Mouse (Mus musculus) forebrain, embryonic 14.5 days (tissue): ENCODE measurements around the gene Poc5. TPM values are rescaled to one million over a fixed set of nuclear protein-coding genes. Genes with fewer than 3 reads are reported as not detected.

ENCODE experiments used
- ATAC-seq: fragments of 200-750 bp; cut with Nextera tagmentation; 2 replicates; pipeline ENCODE4 v1.8.0; 2017; ENCODE audit warnings: mild to moderate bottlenecking, moderate library complexity
- DNase-seq: peaks from one replicate; pipeline ENCODE4 v3.0.0-alpha.2; 2015; ENCODE audit warnings: low spot score
- H3K27ac ChIP-seq: fragments of 300-500 bp; sonication (generic); 2 replicates; pipeline ENCODE4 v1.5.1; 2014; ENCODE audit warnings: low read depth, mild to moderate bottlenecking, control low read depth, low read length, moderate library complexity
- H3K27me3 ChIP-seq: fragments of 300-500 bp; sonication (generic); replicated peaks from 2 replicates; pipeline ENCODE4 v1.6.1; 2014; ENCODE audit warnings: low read length, control low read depth, mixed read lengths; ENCODE audit not compliant: control insufficient read depth, insufficient read depth
- H3K36me3 ChIP-seq: fragments of 300-500 bp; sonication (generic); 2 replicates; pipeline ENCODE4 v1.6.1; 2014; ENCODE audit warnings: low read length, control low read depth; ENCODE audit not compliant: control insufficient read depth, insufficient read depth
- H3K4me1 ChIP-seq: fragments of 300-500 bp; sonication (generic); 2 replicates; pipeline ENCODE4 v1.6.1; 2014; ENCODE audit warnings: antibody characterized with exemption, low read length, control low read depth; ENCODE audit not compliant: control insufficient read depth, insufficient read depth
- H3K4me2 ChIP-seq: fragments of 300-500 bp; sonication (generic); 2 replicates; pipeline ENCODE4 v1.6.1; 2014; ENCODE audit warnings: mild to moderate bottlenecking, control low read depth, low read length
- H3K4me3 ChIP-seq: fragments of 300-500 bp; sonication (generic); 2 replicates; pipeline ENCODE4 v1.5.1; 2014; ENCODE audit warnings: low read depth, low read length, control low read depth
- H3K9ac ChIP-seq: fragments of 300-500 bp; sonication (generic); 2 replicates; pipeline ENCODE4 v1.6.1; 2014; ENCODE audit warnings: mild to moderate bottlenecking, low read length, control low read depth, moderate library complexity
- H3K9me3 ChIP-seq: fragments of 300-500 bp; sonication (generic); replicated peaks from 2 replicates; pipeline ENCODE4 v1.6.1; 2016; ENCODE audit warnings: low read length, control low read depth, mixed read lengths; ENCODE audit not compliant: control insufficient read depth
- WGBS: fragments of 180-500 bp; shearing (Covaris S2); extraction: QIAGEN DNeasy Blood & Tissue Kit; methylation state at CpG from one replicate; pipeline ENCODE4 v1.1.7; 2014; 5-methylcytosine and 5-hydroxymethylcytosine counted together
- polyA plus RNA-seq: library from polyadenylated mRNA; unstranded; fragments of >200 nt; fragmentation: Nextera tagmentation; extraction: Ambion mirVana; gene quantifications from 2 replicates; pipeline ENCODE4 v1.2.1, GENCODE M21; 2014

The Poc5 gene
- polyA plus RNA-seq, 1 experiment from 2014 or later, result 28.0 TPM

DNA sequence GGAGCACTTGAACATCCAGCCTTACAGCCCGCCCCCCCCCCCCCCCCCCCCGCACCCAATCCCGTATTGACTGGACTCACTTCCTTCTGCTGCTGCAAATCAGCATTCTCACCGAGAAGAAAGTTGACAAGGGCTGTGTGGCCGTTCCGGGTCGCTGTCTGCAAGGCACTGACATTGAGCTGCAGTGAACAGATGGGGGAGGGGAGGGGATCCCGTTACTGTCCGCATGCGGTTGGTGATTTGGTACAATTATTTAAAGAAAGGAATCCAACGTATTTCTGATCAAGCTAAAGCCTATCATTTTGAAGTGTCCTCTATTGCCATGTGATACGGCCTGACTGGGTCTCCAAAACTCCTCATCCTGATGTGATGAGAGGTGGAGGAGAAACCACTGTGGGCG, 47.7 kb downstream of the Poc5 start:
- ATAC-seq (no peak), DNase-seq (no peak)
- Histone ChIP-seq H3K4me1 (no peaks in the 10 kb centered on the region), H3K4me3 (no peak overlapping the region), H3K4me2 (no peak overlapping the region), H3K27me3 (no peaks in the 10 kb centered on the region), H3K9ac (no peak overlapping the region), H3K27ac (no peak overlapping the region), H3K36me3 (no peaks in the 10 kb centered on the region), H3K9me3 (no peaks in the 10 kb centered on the region)
- 54% methylated on average over 11 of the region's 13 CpGs for WGBS

DNA sequence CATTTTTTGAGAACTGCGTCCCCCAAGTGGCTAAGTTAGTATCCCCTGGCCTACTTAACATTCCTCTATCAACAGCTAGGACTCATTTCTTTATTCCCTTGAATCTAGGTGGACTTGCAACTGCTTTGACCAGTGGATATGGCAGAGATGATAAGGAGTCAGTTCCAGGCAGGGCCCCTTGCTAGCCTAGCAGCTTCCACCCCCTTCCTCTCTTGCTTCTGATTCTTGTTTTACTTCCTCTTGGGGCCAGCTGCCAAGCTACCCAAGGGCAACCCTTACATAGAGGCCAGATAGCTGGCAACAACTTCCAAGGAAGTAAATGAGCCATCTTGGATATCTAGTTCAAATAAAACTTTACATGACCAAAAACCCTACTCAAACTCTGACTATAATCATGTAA, 48.8 kb downstream of the Poc5 start:
- no peak overlapping the region for H3K27ac ChIP-seq
- H3K4me3 ChIP-seq, result no peak overlapping the region
- H3K9ac ChIP-seq, result no peak overlapping the region
- DNase-seq, result no peak
- H3K36me3 ChIP-seq, result no peaks in the 10 kb centered on the region
- no peaks in the 10 kb centered on the region for H3K4me1 ChIP-seq
- ATAC-seq, result no peak
- WGBS, result 92% methylated on average over 1 of the region's 1 CpGs
- no peaks in the 10 kb centered on the region for H3K9me3 ChIP-seq
- no peaks in the 10 kb centered on the region for H3K27me3 ChIP-seq
- no peak overlapping the region for H3K4me2 ChIP-seq

DNA sequence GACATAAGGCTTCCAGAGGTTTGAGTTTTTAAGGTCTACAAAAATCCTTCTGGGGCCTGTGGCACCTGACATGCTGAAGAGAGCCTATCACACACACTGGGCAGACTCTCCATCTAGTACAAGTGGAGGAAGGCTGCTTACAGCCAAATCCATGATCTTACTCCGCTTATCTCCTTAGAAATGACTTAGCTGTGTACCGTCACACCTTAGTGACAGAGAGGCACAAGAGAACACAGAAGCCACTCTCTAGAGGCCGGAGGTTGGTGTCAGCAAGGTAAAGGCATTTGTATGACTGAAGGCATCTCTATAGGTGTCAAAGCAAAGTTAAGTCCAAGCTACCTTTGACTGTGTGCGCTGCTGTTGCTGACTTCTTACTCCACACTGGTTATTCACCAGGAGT, 52.3 kb downstream of the Poc5 start:
- ATAC-seq, result no peak
- Histone ChIP-seq H3K36me3 (no peaks in the 10 kb centered on the region), H3K27ac (no peak overlapping the region), H3K4me1 (no peaks in the 10 kb centered on the region), H3K9ac (no peak overlapping the region), H3K9me3 (no peaks in the 10 kb centered on the region), H3K4me3 (no peak overlapping the region), H3K4me2 (no peak overlapping the region), H3K27me3 (no peaks in the 10 kb centered on the region)
- WGBS, result 96% methylated on average over 4 of the region's 4 CpGs
- DNase-seq, result no peak

DNA sequence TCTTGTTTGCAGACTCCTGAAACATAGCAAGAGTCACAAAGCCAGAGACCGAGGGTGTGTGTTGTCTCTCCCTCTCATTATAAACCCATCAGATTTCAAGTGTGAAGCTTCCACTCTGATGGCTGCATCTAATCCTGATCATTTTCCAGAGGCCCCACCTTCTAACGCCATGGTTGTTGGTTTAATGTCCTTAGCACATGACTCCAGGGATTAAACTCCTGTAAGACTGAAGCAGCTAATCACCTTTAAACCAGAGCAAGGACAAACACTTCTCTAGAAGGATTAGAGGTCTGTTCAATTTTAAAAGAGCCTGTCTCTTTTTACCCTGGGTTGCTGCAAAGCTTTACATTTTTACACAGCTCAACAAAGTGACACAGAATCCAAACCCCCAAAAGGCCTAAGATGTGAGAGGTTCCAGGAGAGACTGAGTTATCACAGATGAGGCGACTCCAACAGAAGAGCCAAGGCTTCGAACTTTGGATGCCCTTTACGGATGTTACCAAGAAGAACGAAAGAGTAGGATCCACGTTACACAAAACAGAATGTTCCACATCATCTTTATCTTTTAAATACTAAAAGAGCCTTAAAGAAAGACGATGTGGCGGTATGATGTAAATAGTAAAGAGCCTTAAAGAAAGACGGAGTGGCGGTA, 62.2 kb downstream of the Poc5 start:
- Histone ChIP-seq H3K36me3 (no peaks in the 10 kb centered on the region), H3K27me3 (no peaks in the 10 kb centered on the region), H3K4me3 (no peak overlapping the region), H3K4me2 (no peak overlapping the region), H3K27ac (no peak overlapping the region), H3K4me1 (no peaks in the 10 kb centered on the region), H3K9ac (no peak overlapping the region), H3K9me3 (no peaks in the 10 kb centered on the region)
- ATAC-seq (no peak), DNase-seq (no peak)
- 82% methylated on average over 11 of the region's 11 CpGs for WGBS

- ATAC-seq, result no peak
- H3K9ac ChIP-seq, result no peak overlapping the region
- 87% methylated on average over 7 of the region's 7 CpGs for WGBS
These were observed 62.8 kb downstream of the Poc5 start for GRCm38 (mm10) chr13:96450869-96451268.

GRCm38 (mm10) chr13:96451386-96452140, 63.5 kb downstream of the Poc5 start:
- Histone ChIP-seq H3K9ac (no peak overlapping the region), H3K36me3 (no peaks in the 10 kb centered on the region), H3K4me1 (no peaks in the 10 kb centered on the region), H3K27ac (no peak overlapping the region), H3K27me3 (no peaks in the 10 kb centered on the region), H3K4me3 (no peak overlapping the region), H3K4me2 (no peak overlapping the region), H3K9me3 (no peaks in the 10 kb centered on the region)
- no peak for DNase-seq
- 90% methylated on average over 11 of the region's 11 CpGs for WGBS
- ATAC-seq, result no peak

More at GRCm38 (mm10) chr13:96450869-96451268, 62.8 kb downstream of the Poc5 start:
- H3K27ac ChIP-seq, result no peak overlapping the region
- no peaks in the 10 kb centered on the region for H3K4me1 ChIP-seq
- H3K9me3 ChIP-seq, result no peaks in the 10 kb centered on the region
- DNase-seq, result no peak
- H3K36me3 ChIP-seq, result no peaks in the 10 kb centered on the region
- no peak overlapping the region for H3K4me3 ChIP-seq
- no peak overlapping the region for H3K4me2 ChIP-seq
- H3K27me3 ChIP-seq, result no peaks in the 10 kb centered on the region

DNA sequence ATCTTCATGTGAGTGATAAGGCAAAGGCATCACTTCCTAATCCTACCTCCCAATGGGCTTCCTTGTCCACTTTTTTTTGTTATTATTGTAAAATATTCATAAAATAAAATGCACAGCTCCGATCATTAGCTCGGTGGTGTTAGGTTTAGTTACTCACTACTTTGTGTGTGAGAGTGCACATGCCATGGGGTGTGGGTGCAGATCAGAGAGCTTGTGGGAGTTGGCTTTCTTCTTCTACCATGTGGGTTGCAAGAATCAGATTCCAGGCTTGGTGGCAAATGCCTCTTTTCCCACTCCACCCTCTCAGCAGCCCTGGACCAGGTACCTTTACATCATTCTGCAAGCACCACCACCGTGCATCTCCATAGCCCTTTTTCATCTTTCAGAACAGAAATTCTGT, 64.5 kb downstream of the Poc5 start:
- Histone ChIP-seq H3K4me3 (no peak overlapping the region), H3K36me3 (no peaks in the 10 kb centered on the region), H3K4me1 (no peaks in the 10 kb centered on the region), H3K4me2 (no peak overlapping the region), H3K27ac (no peak overlapping the region), H3K9ac (no peak overlapping the region), H3K9me3 (no peaks in the 10 kb centered on the region), H3K27me3 (no peaks in the 10 kb centered on the region)
- 91% methylated on average over 3 of the region's 3 CpGs for WGBS
- ATAC-seq, result no peak
- no peak for DNase-seq

DNA sequence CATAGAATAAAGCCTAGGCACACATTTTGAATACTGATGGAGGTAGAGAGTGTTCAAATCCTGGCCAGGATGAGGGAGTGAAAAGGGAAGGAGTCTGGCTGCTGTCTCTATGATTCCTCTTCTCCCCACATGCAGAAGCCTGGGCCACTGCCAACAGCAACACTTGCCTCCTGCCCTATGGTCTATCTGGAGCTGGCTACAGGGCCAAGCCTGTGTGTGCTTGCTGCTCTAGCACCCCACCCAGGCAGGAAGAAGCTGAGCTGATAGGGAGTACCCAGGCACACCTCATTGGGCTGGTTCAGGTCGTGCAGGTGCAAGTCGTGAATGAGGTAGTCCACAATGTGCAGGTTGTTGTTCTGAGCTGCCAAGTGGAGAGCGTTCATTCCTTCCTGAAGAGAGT, 66.2 kb downstream of the Poc5 start:
- H3K9me3 ChIP-seq, result no peaks in the 10 kb centered on the region
- 83% methylated on average over 3 of the region's 3 CpGs for WGBS

GRCm38 (mm10) chr13:96457566-96457965, 69.5 kb downstream of the Poc5 start:
- no peak overlapping the region for H3K4me2 ChIP-seq
- ATAC-seq (no peak), DNase-seq (no peak)
- H3K36me3 ChIP-seq, result no peaks in the 10 kb centered on the region
- no peaks in the 10 kb centered on the region for H3K4me1 ChIP-seq
- 98% methylated on average over 5 of the region's 5 CpGs for WGBS
- no peak overlapping the region for H3K9ac ChIP-seq
- H3K4me3 ChIP-seq, result no peak overlapping the region
- no peak overlapping the region for H3K27ac ChIP-seq
- H3K9me3 ChIP-seq, result no peaks in the 10 kb centered on the region
- no peaks in the 10 kb centered on the region for H3K27me3 ChIP-seq

More for the DNA sequence above, 66.2 kb downstream of the Poc5 start:
- H3K27ac ChIP-seq, result no peak overlapping the region
- no peak overlapping the region for H3K4me3 ChIP-seq
- no peak overlapping the region for H3K4me2 ChIP-seq
- H3K4me1 ChIP-seq, result no peaks in the 10 kb centered on the region
- H3K27me3 ChIP-seq, result no peaks in the 10 kb centered on the region
- no peak for DNase-seq
- ATAC-seq, result no peak
- no peaks in the 10 kb centered on the region for H3K36me3 ChIP-seq
- no peak overlapping the region for H3K9ac ChIP-seq
